Mouse (Mus musculus) spleen, adult 2 months (tissue): ENCODE data around the gene Fignl2. TPM values are rescaled to one million over a fixed set of nuclear protein-coding genes. Genes with fewer than 3 reads are reported as not detected.

ENCODE experiments used
- DNase-seq, 2 experiments: peaks; one replicate each; pipeline versions ENCODE4 v3.0.0 to v3.0.0-alpha.2; 2012 to 2021; ENCODE audit warnings: low spot score in 2 of 2, low read depth in 1 of 2
- H3K27ac ChIP-seq: fragments of 200-500 bp; 2 replicates; pipeline ENCODE4 v1.5.1; 2012; ENCODE audit warnings: low read length, inconsistent platforms; ENCODE audit not compliant: insufficient read depth
- H3K27me3 ChIP-seq: fragments of 200-500 bp; 2 replicates; pipeline ENCODE4 v1.6.1; 2012; ENCODE audit warnings: mild to moderate bottlenecking, moderate library complexity, low read length, inconsistent platforms; ENCODE audit not compliant: control insufficient read depth, insufficient read depth
- H3K36me3 ChIP-seq: fragments of 200-500 bp; 2 replicates; pipeline ENCODE4 v1.6.1; 2012; ENCODE audit warnings: mild to moderate bottlenecking, low read length, inconsistent platforms; ENCODE audit not compliant: control insufficient read depth, insufficient read depth
- H3K4me1 ChIP-seq: fragments of 200-500 bp; 2 replicates; pipeline ENCODE4 v1.6.1; 2011; ENCODE audit warnings: inconsistent platforms; ENCODE audit not compliant: control insufficient read depth, insufficient read depth, insufficient read length
- H3K4me3 ChIP-seq: fragments of 200-500 bp; 2 replicates; pipeline ENCODE4 v1.5.1; 2011; ENCODE audit warnings: mild to moderate bottlenecking, inconsistent platforms; ENCODE audit not compliant: insufficient read depth, insufficient read length; ENCODE audit errors: extremely low read depth
- CTCF ChIP-seq: fragments of 200-500 bp; IDR thresholded peaks from 2 replicates; pipeline ENCODE4 v1.5.1; 2011; ENCODE audit warnings: mild to moderate bottlenecking, inconsistent platforms; ENCODE audit not compliant: insufficient read depth, insufficient read length, insufficient replicate concordance; ENCODE audit errors: extremely low read depth
- POLR2A ChIP-seq: fragments of 200-500 bp; IDR thresholded peaks from 2 replicates; pipeline ENCODE4 v1.6.1; 2011; ENCODE audit warnings: low read depth, low read length, inconsistent platforms
- WGBS: fragments of 180-500 bp; shearing (Covaris S2); methylation state at CpG from one replicate; pipeline ENCODE4 v1.1.7; 2018; 5-methylcytosine and 5-hydroxymethylcytosine counted together
- polyA plus RNA-seq: library from polyadenylated mRNA; depleted of rRNA; stranded (reverse); fragments of >200 nt; gene quantifications from 2 replicates; pipeline ENCODE4 v1.2.3, GENCODE M21; 2012

The Fignl2 gene
- polyA plus RNA-seq, 1 experiment, result 2.2 TPM

GRCm38 (mm10) chr15:101086451-101086850, 8.1 kb upstream of the Fignl2 start:
- H3K36me3 ChIP-seq, result no peaks in the 10 kb centered on the region
- no peak overlapping the region for H3K4me3 ChIP-seq
- H3K27me3 ChIP-seq, result peaks cover 1% of the 10 kb centered on the region; the same call in 1 of the 2 replicates
- no peaks in the 10 kb centered on the region for H3K4me1 ChIP-seq
- 76% methylated on average over 9 of the region's 9 CpGs for WGBS
- no peak overlapping the region for H3K27ac ChIP-seq
- DNase-seq, result no peak
- TF ChIP-seq POLR2A (no peak), CTCF (no peak)

GRCm38 (mm10) chr15:101084499-101084898, 6.1 kb upstream of the Fignl2 start:
- H3K36me3 ChIP-seq, result no peaks in the 10 kb centered on the region
- DNase-seq, result no peak
- H3K4me3 ChIP-seq, result no peak overlapping the region
- TF ChIP-seq POLR2A (no peak), CTCF (no peak)
- H3K4me1 ChIP-seq, result no peaks in the 10 kb centered on the region
- H3K27me3 ChIP-seq, result peaks cover 1% of the 10 kb centered on the region; the same call in 1 of the 2 replicates
- 34% methylated on average over 10 of the region's 10 CpGs for WGBS
- no peak overlapping the region for H3K27ac ChIP-seq

- DNase-seq, result no peak
Measured at GRCm38 (mm10) chr15:101082236-101082635, 3.9 kb upstream of the Fignl2 start.

DNA sequence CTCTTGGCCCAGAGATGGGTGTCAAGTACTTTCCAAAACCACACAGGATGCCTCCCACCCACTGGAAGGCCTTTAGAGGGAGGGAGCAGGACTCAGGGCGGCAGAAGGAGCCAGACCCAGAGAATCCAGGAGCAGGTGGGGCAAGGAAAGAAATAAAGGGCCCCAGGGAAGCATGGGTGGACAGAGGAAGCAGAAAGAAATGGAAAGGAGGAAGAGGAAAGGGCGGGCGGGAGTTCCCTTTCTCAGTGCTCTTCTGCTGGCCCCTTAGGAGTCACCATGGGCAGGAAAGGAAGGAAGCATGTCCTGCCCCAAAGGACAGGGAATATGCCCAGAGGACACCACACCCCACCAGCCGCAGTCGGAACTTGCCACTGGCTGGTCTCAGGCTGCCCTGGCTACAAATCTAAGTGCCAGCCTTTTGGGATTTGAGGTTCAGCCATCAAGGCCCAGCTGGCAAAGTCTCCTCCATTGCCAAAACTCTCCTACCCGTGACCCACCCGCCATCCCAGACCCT, 2.7 kb upstream of the Fignl2 start:
- Histone ChIP-seq H3K27ac (no peak overlapping the region), H3K27me3 (peaks cover 14% of the 10 kb centered on the region), H3K4me3 (no peak overlapping the region), H3K4me1 (peaks cover 2% of the 10 kb centered on the region; the same call in 1 of the 2 replicates), H3K36me3 (no peaks in the 10 kb centered on the region)
- TF ChIP-seq CTCF (no peak), POLR2A (no peak)
- DNase-seq, result no peak
- WGBS, result 64% methylated on average over 7 of the region's 7 CpGs

More at GRCm38 (mm10) chr15:101082236-101082635, 3.9 kb upstream of the Fignl2 start:
- Histone ChIP-seq H3K4me3 (no peak overlapping the region), H3K27ac (no peak overlapping the region), H3K4me1 (peaks cover 2% of the 10 kb centered on the region; the same call in 1 of the 2 replicates), H3K27me3 (peaks cover 14% of the 10 kb centered on the region), H3K36me3 (no peaks in the 10 kb centered on the region)
- TF ChIP-seq CTCF, result no peak
- TF ChIP-seq POLR2A, result no peak
- 59% methylated on average over 4 of the region's 4 CpGs for WGBS

GRCm38 (mm10) chr15:101080031-101080520, 1.7 kb upstream of the Fignl2 start:
- 92% methylated on average over 9 of the region's 9 CpGs for WGBS
- Histone ChIP-seq H3K36me3 (no peaks in the 10 kb centered on the region), H3K4me1 (peaks cover 2% of the 10 kb centered on the region; the same call in 1 of the 2 replicates), H3K27ac (no peak overlapping the region), H3K27me3 (peaks cover 14% of the 10 kb centered on the region), H3K4me3 (no peak overlapping the region)
- no peak for DNase-seq
- TF ChIP-seq CTCF (no peak), POLR2A (no peak)

GRCm38 (mm10) chr15:101078731-101079156, 377 bp upstream of the Fignl2 start:
- WGBS, result 10% methylated on average over 29 of the region's 30 CpGs
- DNase-seq, result peak in 1 of 2 experiments; percentile 23
- Histone ChIP-seq H3K27ac (no peak overlapping the region; the same call in 1 of the 2 replicates), H3K36me3 (no peaks in the 10 kb centered on the region), H3K4me1 (peaks cover 2% of the 10 kb centered on the region; the same call in 1 of the 2 replicates), H3K27me3 (peaks cover 14% of the 10 kb centered on the region), H3K4me3 (peak overlapping the region; percentile 57; the same call in 1 of the 2 replicates)
- no peak for TF ChIP-seq CTCF
- TF ChIP-seq POLR2A, result no peak

- peaks cover 13% of the 10 kb centered on the region for H3K27me3 ChIP-seq
- H3K36me3 ChIP-seq, result no peaks in the 10 kb centered on the region
- peak overlapping the region; percentile 41; the same call in 1 of the 2 replicates for H3K4me3 ChIP-seq
- WGBS, result 13% methylated on average over 34 of the region's 34 CpGs
- no peak overlapping the region for H3K27ac ChIP-seq
- DNase-seq, result no peak
- TF ChIP-seq CTCF (no peak), POLR2A (no peak)
- H3K4me1 ChIP-seq, result peaks cover 2% of the 10 kb centered on the region; the same call in 1 of the 2 replicates
Measured at GRCm38 (mm10) chr15:101077001-101077812, 1.2 kb downstream of the Fignl2 start.
